Mouse (Mus musculus) heart, postnatal 10 days (tissue): ENCODE data around the gene Fgfr2. TPM values are rescaled to one million over a fixed set of nuclear protein-coding genes. Genes with fewer than 3 reads are reported as not detected.
"Not testable (repeated sequence)": the region's sequence is repeated elsewhere in the genome, so short reads cannot be mapped to it uniquely, and the experiment has no call there.

Experiments used
- DNase-seq, 2 experiments: peaks; one replicate each; pipeline ENCODE4 v3.0.0; 2021
- intact Hi-C: fragments of 180-260 bp; cut with DNase I; formaldehyde crosslinking; loops from one replicate; pipeline ENCODE4 v1.15.1; 2025
- total RNA-seq, 2 experiments: library from RNA; stranded (reverse); gene quantifications; 2 replicates each; pipeline ENCODE4 v1.2.3; 2021

Gene Fgfr2
- total RNA-seq, 2 experiments from 2014 or later: 6.2 to 6.3 TPM

GRCm38 (mm10) chr7:130690869-130691268 is 2432.3 kb downstream of the Fgfr2 start:
- no peak for DNase-seq
- intact Hi-C loops: loop anchor here (5.0 kb wide), 1 partner anchor 36 kb away; no protein-coding TSS in a partner anchor

- intact Hi-C loops: no loop called here
- no peak for DNase-seq
Observed at GRCm38 (mm10) chr7:130688601-130689000, 2434.5 kb downstream of the Fgfr2 start.

GRCm38 (mm10) chr7:130681798-130682197 is 2441.4 kb downstream of the Fgfr2 start:
- peak; percentile 73 to 75 for DNase-seq
- intact Hi-C loops: no loop called here

GRCm38 (mm10) chr7:130678414-130678813 is 2444.7 kb downstream of the Fgfr2 start:
- intact Hi-C loops: no loop called here

GRCm38 (mm10) chr7:130677541-130678274 is 2445.4 kb downstream of the Fgfr2 start:
- DNase-seq: no peak
- intact Hi-C loops: no loop called here

More at GRCm38 (mm10) chr7:130678414-130678813, 2444.7 kb downstream of the Fgfr2 start:
- DNase-seq: peak; percentile 77 to 81

GRCm38 (mm10) chr7:130676885-130677540 is 2446.1 kb downstream of the Fgfr2 start:
- DNase-seq: no peak

GRCm38 (mm10) chr7:130674526-130674925 is 2448.6 kb downstream of the Fgfr2 start:
- intact Hi-C loops: loop anchor here (5.0 kb wide), 2 partner anchors 67 to 142 kb away; no protein-coding TSS in a partner anchor
- DNase-seq: no peak

More at GRCm38 (mm10) chr7:130676885-130677540, 2446.1 kb downstream of the Fgfr2 start:
- intact Hi-C loops: no loop called here

GRCm38 (mm10) chr7:130673169-130674033 is 2449.7 kb downstream of the Fgfr2 start:
- peak; percentile 74 to 78 for DNase-seq
- intact Hi-C loops: loop anchor here (2.0 to 5.0 kb wide), 3 partner anchors 66 to 141 kb away; no protein-coding TSS in a partner anchor

- DNase-seq: peak; percentile 85 to 86
- intact Hi-C loops: loop anchor here (5.0 kb wide), 2 partner anchors 64 to 139 kb away; no protein-coding TSS in a partner anchor
Observed at GRCm38 (mm10) chr7:130671301-130671700, 2451.8 kb downstream of the Fgfr2 start.

GRCm38 (mm10) chr7:130670358-130670757 is 2452.8 kb downstream of the Fgfr2 start:
- DNase-seq: peak; percentile 59 to 63
- intact Hi-C loops: loop anchor here (5.0 kb wide), 2 partner anchors 63 to 138 kb away; no protein-coding TSS in a partner anchor

GRCm38 (mm10) chr7:130669370-130669881 is 2453.7 kb downstream of the Fgfr2 start:
- peak; percentile 85 to 88 for DNase-seq
- intact Hi-C loops: loop anchor here (2.0 kb wide), 1 partner anchor 23 kb away; no protein-coding TSS in a partner anchor

GRCm38 (mm10) chr7:130668729-130669281 is 2454.3 kb downstream of the Fgfr2 start:
- intact Hi-C loops: loop anchor here (2.0 kb wide), 1 partner anchor 22 kb away; no protein-coding TSS in a partner anchor
- DNase-seq: peak; percentile 53 to 63

- intact Hi-C loops: loop anchor here (2.0 kb wide), 1 partner anchor 21 kb away; no protein-coding TSS in a partner anchor
- DNase-seq: not testable (repeated sequence)
Observed at GRCm38 (mm10) chr7:130668013-130668412, 2455.1 kb downstream of the Fgfr2 start.

- no peak for DNase-seq
- intact Hi-C loops: no loop called here
Observed at GRCm38 (mm10) chr7:130665358-130665757, 2457.8 kb downstream of the Fgfr2 start.

- intact Hi-C loops: no loop called here
- DNase-seq: no peak
Observed at GRCm38 (mm10) chr7:130664629-130665028, 2458.5 kb downstream of the Fgfr2 start.

- intact Hi-C loops: no loop called here
- no peak for DNase-seq
Observed at GRCm38 (mm10) chr7:130664037-130664436, 2459.1 kb downstream of the Fgfr2 start.

GRCm38 (mm10) chr7:130662869-130663268 is 2460.3 kb downstream of the Fgfr2 start:
- intact Hi-C loops: no loop called here
- DNase-seq: peak in 1 of 2 experiments; percentile 37

- intact Hi-C loops: no loop called here
- peak in 1 of 2 experiments; percentile 30 for DNase-seq
Observed at GRCm38 (mm10) chr7:130662250-130662649, 2460.9 kb downstream of the Fgfr2 start.

- intact Hi-C loops: no loop called here
- DNase-seq: no peak
Observed at GRCm38 (mm10) chr7:130659129-130659528, 2464.0 kb downstream of the Fgfr2 start.

- intact Hi-C loops: no loop called here
- peak; percentile 84 to 91 for DNase-seq
Observed at GRCm38 (mm10) chr7:130657751-130658150, 2465.4 kb downstream of the Fgfr2 start.
